Mouse (Mus musculus) heart, adult 2 months (tissue): ENCODE data around the gene Ccdc141.

Experiments used
- CTCF ChIP-seq: fragments of 200-600 bp; IDR thresholded peaks from 2 replicates; pipeline ENCODE4 v1.8.1; 2022; ENCODE audit warnings: antibody characterized with exemption, mild to moderate bottlenecking, moderate library complexity
- EP300 ChIP-seq: fragments of 200-500 bp; IDR thresholded peaks from 2 replicates; pipeline ENCODE4 v1.6.1; 2011; ENCODE audit warnings: low read depth, low read length, control low read depth; ENCODE audit not compliant: insufficient read depth
- POLR2A ChIP-seq: fragments of 200-500 bp; IDR thresholded peaks from 2 replicates; pipeline ENCODE4 v1.6.1; 2011; ENCODE audit warnings: mild to moderate bottlenecking, low read depth, low read length, control low read depth; ENCODE audit not compliant: insufficient read depth

GRCm38 (mm10) chr2:76961420-76962044, 208.9 kb downstream of the Ccdc141 start:
- TF ChIP-seq POLR2A (no peak), CTCF (no peak), EP300 (no peak)
